Mouse (Mus musculus) thymus, postnatal 0 days (tissue): Measurements from ENCODE around the gene Gcsh. TPM values are rescaled to one million over a fixed set of nuclear protein-coding genes. Genes with fewer than 3 reads are reported as not detected.

Experiments
- DNase-seq: peaks from one replicate; pipeline ENCODE4 v3.0.0-alpha.2; 2015; ENCODE audit warnings: low spot score
- polyA plus RNA-seq: library from polyadenylated mRNA; unstranded; fragments of >200 nt; fragmentation: Nextera tagmentation; extraction: Ambion mirVana; gene quantifications from 2 replicates; pipeline ENCODE4 v1.2.1, GENCODE M21; 2015

Gene Gcsh
- polyA plus RNA-seq, 1 experiment from 2014 or later, result 80.0 TPM

DNA sequence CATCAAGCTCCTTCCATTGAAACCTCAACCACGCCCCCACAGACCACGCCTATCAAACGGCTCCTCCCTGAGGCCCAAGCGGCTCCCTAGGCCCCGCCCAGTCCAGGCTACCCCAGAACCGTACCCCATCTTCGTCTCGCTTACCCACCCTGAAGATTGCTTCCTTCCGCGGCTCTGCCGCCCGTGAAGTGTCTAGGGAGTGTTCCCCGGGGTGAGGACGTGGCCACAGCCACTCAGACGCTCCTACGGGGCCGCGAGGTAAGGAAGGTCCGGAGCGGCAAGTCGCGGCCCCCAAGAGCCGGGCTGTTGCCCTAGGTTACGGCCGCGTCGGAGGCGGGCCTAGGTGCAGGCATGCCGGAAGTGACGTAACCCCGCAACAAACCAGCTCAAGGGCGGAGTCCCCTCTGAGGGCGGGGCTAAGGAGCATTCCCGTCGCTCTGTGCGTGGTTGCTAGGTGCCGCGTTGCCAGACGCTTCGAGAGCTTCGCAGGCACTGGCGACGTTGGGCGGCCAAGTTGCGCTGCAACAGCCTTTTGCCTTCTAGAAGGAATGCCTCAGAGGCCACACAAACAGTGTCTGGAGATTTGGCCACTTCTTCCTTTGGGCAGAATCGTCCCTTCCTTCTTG is 14.6 kb downstream of the Gcsh start, which contains the start of gene 1700030J22Rik:
1700030J22Rik (minus strand) TSS at position 329 of the 626 bp plus-strand sequence.
- DNase-seq, result peak; percentile 99

DNA sequence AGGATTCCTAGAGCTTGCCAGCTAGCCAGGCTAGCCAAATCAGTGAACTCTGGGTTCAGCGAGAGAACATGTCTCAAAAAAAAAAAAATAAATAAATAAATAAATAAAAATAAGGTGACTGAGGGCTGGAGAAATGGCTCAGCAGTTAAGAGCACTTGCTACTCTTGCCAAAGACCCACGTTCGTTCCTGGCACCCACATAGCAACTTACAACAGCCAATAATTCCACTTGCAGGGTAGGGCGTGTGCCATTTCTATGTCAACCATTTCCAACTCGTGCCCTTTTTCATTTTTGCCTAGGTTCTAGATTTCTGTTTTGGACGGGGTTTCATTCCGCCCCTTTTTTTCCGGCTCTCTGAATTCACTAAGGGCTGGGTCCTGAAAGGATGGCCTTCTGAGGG is 15.3 kb downstream of the Gcsh start:
- no peak for DNase-seq

DNA sequence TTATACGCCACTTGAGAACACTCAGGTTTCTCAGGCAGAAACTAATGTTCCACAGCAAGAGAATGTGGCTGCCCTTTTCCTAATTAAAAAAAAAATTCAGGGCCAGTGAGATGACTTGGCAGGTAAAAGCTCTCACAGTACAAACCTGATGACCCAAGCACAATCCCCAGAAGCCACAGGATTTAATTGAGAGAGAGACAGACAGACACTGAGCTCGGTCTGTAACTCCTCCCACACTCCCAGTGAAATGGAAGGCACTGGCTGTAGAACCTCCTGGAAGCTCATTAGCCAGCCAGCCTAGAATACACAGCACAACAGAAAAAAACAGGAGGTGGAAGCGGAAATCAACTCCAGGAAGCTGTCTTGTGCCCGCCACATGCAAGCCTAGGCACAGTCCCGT is 17.7 kb downstream of the Gcsh start:
- no peak for DNase-seq

DNA sequence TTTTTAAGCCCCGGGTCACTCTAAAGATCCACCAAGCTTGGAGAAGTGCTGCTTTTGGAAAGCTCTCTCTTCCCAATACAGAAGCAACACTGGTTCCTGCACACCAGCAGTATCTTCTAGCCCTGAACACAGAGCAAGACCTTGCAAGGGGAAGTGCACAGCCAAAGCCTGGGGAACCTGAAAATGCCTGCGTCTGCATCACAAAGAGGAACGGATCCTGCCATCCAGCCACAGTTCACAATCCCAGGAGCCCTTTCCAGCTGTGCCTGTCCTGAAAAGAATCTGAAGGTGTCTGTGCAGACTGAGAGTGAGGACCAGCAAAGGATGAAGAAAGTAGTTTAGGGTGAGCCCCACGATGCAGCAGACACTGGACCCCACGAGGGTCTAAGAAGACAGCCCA is 18.3 kb downstream of the Gcsh start:
- DNase-seq, result no peak

DNA sequence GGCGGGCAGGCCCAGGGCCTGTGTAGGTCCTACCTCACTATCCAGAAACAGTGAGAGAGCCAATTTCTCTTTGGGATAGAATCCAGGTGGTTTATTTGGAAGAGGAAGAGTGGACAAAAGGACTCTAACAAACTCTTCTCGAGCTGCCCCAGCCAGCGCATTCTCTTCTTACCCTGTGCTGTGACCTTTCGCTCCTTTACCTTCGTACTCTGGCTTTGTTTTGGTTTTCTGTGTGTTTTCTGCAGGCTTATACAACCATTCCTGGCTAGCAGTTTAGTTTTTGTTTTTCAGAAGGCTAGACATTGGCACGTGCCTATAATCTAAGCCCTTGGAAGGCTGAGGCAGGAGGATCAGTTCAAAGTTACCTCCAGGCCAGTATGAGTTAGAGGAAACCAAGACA is 23.8 kb downstream of the Gcsh start:
- no peak for DNase-seq

DNA sequence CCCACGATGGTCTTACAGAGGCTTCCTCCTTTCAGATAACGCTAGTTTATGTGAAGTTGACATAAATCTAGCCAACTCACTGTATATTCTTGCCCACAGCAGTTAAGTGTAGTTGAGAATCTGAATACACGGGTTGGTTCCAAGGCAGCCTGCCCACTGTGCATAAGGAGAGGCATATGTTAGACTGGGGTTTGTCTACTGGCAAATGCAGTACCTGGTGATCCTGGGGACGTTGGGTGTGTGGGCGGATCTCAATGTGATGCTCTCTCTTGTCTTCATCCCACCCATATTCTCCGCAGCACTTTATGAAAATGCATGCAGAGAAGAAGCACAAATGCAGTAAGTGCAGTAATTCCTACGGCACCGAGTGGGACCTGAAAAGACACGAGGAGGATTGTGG is 38.9 kb downstream of the Gcsh start:
- DNase-seq, result no peak

DNA sequence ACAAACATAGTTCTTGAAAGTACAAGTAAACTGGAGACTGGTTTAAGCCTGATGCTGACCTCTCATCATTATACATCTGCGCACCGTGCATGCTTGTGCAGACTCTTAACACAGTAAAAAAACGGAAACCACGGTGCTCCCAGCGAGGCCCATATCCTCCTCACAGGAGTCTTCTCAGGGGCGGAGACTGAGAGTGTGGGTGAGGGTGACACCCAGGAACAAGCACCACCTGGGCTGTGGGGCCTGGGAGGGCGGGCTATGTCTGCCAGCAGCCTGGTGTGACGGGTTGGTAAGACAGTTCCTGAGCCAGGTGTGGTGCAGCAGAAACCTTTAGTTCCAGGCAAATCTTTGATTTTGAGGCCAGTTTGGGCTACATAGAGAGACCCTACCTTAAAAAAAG is 40.9 kb downstream of the Gcsh start:
- peak; percentile 89 for DNase-seq

DNA sequence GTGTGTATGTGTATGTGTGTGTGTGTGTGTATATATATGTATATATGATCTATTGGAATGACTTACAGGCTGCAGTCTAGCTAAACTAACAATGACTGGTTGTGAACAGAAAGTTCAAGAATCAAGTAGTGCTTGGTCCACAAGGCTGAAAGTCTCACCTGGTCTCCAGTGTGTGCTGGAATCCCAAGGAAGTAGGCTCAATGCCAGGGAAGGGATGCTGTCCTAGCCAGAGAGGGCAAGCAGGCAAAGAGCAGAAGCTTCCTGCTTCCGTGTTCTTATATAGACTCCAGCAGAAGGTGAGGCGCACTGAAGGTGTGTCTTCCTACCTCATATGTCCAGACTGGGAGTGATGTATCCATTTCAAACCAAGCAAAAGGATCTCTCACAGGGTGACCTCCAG is 41.6 kb downstream of the Gcsh start:
- no peak for DNase-seq

DNA sequence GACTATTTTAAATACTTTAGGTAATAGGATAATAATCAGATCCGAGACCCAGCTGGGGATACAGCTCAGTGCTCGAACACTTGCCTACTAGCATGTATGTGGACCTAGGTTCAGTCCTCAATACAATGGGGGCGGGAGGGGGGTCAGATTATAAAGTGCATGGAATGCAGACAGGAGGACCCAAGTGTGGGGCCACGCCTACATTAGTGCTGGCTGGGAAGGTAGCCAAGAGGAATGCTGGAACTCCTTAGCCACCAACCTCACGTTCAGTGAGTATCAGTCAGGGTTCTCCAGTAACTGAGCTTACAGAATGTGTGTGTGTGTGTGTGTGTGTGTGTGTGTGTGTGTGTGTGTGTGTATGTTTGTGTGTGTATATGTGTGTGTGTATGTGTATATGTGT is 42.0 kb downstream of the Gcsh start:
- DNase-seq, result no peak

DNA sequence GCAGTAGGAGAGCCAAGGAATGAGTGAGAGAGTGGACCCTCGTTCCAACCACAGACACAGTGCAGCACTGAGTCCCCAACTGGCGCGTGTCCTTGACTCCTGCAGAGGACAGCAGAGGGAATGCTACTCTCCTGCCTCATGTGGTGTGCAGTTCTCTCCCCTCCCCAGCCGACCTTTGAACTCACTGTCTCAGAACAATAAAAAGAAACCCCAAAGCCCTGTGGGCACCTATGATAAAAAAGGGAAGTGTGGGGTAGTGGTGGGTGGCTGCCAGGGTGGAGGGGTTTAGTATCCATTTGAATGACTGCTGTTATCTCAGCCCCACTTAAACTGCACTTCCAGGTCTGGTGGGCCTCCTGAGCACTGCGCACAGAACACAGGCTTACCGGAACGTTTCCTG is 45.7 kb downstream of the Gcsh start:
- no peak for DNase-seq

DNA sequence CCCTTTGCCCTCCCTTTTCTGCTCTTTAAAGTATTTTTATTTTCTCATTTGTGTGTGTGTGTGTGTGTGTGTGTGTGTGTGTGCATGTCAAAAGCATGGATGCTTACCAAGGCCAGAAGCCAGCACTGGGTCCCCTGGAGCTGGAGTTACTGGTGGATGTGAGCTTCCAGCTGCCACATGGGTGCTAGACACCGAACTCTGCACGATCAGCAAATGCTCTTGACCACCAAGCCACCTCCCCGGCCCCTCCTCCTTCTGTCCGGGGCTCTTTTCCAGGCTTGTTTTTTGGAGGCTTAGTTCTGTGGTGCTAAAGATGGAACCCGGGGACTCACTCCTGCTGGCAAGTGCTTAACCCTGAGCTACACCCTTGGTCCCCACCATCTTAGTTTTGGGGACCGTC is 46.5 kb downstream of the Gcsh start:
- no peak for DNase-seq

DNA sequence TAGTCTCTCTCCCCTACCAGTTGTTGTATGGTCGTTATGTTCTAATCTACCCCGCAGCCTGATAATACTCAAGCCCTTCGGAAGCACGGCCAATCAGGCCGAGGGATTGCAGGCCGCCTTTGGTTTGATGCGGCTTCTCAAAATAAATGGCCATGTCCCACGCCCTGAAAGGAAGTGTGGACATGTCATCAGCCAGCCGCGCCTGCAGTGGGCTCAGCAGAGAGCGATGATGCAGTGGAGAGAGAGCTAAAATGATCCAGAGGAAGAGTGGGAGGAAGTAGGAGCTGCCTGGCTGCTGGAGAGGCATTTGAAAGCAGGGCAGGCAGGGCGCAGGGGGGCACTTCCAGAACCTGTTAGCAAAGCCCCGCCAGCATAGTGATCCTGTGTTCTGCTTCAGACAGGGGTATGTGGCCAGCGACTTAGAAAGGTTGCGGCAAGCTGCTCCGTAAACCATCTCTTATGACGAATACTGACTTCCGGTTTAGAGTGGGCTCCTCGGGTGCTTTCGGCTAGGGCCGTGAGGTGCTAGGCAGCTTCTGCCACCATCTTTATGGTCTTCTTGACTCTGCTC is 47.0 kb downstream of the Gcsh start:
- peak; percentile 43 for DNase-seq

DNA sequence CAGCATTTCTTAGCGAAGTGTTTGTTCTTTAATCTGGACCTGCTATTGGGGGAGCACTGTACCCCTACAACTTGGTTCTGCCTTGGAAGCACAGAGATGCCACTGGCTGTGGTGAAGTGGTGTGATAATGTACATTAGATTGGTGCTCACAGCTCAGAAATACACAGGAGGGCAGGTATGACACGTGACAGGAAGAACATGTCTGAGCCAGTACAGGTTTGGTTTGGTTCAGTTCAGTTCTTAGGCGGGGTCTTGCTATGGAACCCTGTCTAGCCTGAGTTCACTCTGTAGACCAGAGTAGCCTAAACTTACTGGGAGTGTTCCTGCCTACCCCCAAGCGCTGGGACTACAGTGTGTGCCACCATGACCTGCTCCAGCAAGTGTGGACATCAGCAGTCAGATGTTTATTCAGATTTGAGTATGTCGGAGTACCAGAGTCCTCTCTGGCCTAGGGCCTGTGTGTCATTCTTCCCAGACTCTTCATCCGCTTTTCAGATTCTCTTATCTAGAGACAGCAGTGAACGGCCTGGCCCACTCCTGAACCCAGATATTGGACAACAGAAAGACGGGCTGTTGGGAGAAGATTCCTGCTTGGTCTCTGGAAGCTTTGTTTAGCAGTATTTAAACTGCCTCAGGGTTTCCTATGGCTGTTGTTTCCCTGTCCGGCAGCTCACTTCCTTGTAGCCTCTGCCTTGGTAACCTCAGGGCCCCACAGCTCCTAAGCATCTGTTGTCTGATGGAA is 48.0 kb downstream of the Gcsh start:
- DNase-seq, result no peak

DNA sequence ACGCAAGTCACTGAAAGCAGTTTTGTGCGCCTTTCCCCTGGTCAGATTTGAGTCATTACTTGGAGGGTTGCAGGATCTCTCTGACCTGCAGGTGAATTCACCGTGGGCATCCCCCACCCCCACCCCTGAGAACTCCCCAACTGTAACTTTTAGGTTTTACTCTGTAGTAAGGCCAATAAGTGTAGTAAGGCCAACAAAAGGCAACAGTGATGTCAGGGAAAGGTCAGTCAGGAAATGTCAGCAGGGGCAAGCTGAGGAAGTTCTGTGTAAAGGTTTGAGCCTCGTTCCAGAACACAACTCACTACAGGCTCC is 49.0 kb downstream of the Gcsh start:
- no peak for DNase-seq

DNA sequence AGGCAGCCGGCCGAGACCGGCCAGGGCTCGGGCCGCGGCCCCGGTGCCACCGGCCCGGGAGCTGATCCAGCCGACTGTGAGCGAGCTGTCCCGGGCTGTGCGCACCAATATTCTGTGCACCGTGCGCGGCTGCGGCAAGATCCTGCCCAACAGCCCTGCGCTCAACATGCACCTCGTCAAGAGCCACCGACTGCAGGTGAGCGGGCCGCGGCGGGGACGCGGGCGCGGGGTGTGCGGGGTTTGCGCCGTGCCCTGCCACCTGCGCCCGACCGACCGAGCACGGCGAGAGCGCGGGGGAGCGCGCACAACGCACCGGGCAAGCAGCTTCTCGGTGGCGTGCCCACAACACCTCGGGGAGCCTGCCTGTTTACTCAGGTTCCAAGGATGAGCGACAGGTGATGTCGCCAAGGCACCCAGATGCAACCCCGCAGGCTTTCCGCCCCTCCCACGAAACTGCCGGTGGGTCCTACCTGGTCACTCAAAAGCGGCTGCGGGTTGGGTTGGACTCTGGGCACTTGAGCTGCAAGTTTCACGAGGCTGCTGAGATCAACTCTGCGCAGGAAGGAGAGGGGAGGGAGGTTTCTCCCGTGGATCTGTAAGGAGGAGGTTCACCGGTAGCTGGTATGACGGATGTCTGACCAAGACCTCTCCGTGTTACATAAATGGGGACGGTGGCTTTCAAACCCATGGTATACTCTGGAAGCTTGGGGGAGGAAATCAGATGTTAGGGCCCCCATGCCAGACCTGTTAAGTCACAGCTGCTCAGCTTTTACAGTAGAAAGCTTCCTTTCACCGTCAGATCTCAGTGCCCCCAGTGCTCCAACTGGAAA is 49.6 kb downstream of the Gcsh start:
- DNase-seq, result peak; percentile 49

DNA sequence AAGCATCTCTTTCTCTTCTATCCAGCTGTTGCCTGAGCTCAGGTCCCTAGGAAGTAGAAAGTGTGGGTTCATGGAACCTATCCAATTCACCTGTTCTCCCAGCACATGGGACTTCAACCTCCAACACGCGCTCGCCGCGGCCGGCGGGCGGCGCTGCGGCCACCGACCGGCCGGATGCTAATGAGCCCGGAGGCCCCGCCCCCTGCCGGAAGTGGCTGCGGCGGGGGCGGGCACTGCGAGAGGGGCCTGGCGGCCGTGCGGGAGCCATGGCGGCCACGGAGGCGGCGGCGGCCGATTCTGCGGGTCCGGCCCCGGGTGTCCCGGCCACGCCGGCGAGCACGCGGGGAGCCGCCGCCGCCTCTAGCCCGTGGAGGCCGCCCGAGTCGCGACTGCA is 50.2 kb downstream of the Gcsh start, which contains the start of gene Atmin:
Atmin (plus strand) TSS at position 233 of the 394 bp plus-strand sequence.
- peak; percentile 80 for DNase-seq

DNA sequence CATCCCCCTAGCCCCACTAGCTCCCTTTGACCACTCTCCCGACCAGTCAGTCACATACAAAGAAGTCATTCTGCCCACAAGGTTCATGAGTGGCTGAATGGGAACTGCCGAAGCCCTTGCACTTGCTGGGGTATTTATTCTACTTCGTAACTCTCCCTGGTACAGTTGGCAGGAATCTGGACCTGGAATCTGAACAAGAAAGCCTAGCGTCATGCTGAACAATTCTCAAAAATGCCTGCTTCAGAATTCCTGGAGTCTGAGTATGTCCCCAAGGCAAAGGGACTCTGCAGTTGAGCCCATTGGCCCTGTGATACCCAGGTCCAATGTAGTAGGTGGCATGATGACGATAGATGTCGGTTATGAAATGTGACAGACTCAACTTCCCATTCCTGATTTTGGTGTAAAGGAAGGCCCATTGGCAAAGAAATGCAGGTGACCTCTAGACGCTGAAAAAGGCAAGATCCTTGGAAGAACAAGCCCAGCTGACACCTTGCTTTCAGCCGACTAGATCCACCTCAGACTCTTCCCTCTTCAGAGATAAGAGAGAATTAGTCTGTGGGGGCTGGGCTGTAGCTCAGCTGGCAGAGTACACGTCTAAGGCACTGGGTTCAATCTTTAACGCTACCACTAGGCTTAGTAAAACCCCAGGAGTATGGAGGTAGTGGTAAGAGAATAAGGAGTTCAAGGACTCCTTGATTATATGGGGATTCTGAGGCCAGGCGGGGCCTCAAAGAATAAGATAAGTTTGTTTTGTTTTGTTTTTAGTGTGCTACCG is 50.9 kb downstream of the Gcsh start:
- no peak for DNase-seq

DNA sequence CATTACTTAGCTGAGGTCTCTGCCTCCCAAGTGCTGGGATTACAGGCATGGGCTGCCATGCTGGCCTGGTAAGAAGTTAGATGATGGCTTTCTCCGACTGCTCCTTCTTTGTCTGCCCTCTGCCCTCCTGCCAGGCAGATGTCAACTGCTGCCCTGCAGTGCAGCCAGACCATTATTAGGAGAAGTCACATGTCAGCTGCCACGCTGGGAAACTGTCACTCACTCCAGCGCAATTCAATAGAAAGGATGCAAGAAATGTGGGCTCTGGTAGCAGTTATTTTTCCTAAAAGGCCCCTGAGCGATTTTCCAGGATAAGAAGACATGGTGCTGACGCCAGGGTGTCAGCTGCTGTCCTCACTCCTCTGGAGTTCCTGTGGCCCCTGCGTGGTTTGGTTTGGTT is 57.8 kb downstream of the Gcsh start:
- DNase-seq, result no peak

DNA sequence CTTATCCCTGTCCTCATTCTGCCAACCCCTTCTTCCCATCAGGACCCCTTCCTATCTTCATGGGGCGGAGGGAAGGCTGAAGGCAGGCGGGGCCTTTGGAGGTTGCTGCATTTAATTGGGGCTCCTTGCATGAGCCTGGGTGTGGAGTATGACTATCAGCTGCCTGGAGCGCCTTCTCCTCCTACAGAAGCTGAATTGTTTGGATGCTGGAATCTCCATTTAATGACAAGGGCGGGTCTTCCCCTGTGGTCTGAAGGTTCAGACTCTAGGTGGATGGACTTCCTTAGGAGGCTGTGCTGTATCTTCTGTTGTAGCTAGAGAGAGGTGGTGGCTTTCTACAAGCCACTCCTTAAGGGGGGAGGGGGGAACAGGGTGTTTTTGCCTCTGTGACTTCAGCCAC is 58.4 kb downstream of the Gcsh start:
- DNase-seq, result no peak
